Mouse (Mus musculus) granulocyte monocyte progenitor cell, adult 5-6 weeks (primary cell): ENCODE data around the gene Zcchc17. TPM values are rescaled to one million over a fixed set of nuclear protein-coding genes. Genes with fewer than 3 reads are reported as not detected.

Source experiments
- total RNA-seq, 2 experiments: library from RNA; stranded (forward) in 1 of 2; stranded (reverse) in 1 of 2; fragments of 200-712, 200-1000 nt in 1 of 2; fragments of >200 nt in 1 of 2; fragmentation: Nextera tagmentation in 1 of 2; gene quantifications; 2 replicates each; pipeline ENCODE4 v1.2.3; 2014 to 2017

Gene Zcchc17
- total RNA-seq, 2 experiments from 2014 or later, result 45.7 to 150 TPM

Other genes with a start within 250 kb of the Zcchc17 start
- gene Hcrtr1, start 220.6 kb downstream of the Zcchc17 start, total RNA-seq (2014; fragmentation: Nextera tagmentation), result not detected in 2 replicates
- not detected in 2 replicates for gene Hcrtr1, start 220.6 kb downstream of the Zcchc17 start, total RNA-seq (2017)
- gene Tinagl1, start 184.8 kb downstream of the Zcchc17 start, total RNA-seq (2014; fragmentation: Nextera tagmentation), result 1.5 TPM in 1 of 2 replicates, not detected in the other
- 0.82 and 1.1 TPM in 2 replicates for gene Tinagl1, start 184.8 kb downstream of the Zcchc17 start, total RNA-seq (2017)
- not detected in 2 replicates for gene Gm853, start 137.5 kb downstream of the Zcchc17 start, total RNA-seq (2014; fragmentation: Nextera tagmentation)
- gene Gm853, start 137.5 kb downstream of the Zcchc17 start, total RNA-seq (2017), result not detected in 2 replicates
- not detected in 2 replicates for gene Serinc2, start 80.7 kb downstream of the Zcchc17 start, total RNA-seq (2014; fragmentation: Nextera tagmentation)
- gene Serinc2, start 80.7 kb downstream of the Zcchc17 start, total RNA-seq (2017), result not detected in 2 replicates
- gene Fabp3, start 51.3 kb downstream of the Zcchc17 start, total RNA-seq (2014; fragmentation: Nextera tagmentation), result not detected in 2 replicates
- gene Fabp3, start 51.3 kb downstream of the Zcchc17 start, total RNA-seq (2017), result not detected in 2 replicates
- gene Gm10570, start 51.3 kb downstream of the Zcchc17 start, total RNA-seq (2014; fragmentation: Nextera tagmentation), result not detected in 2 replicates
- gene Gm10570, start 51.3 kb downstream of the Zcchc17 start, total RNA-seq (2017), result not detected in 2 replicates
- 73.7 and 97.1 TPM in 2 replicates for gene Snrnp40, start 189 bp upstream of the Zcchc17 start, total RNA-seq (2014; fragmentation: Nextera tagmentation)
- gene Snrnp40, start 189 bp upstream of the Zcchc17 start, total RNA-seq (2017), result 83.4 and 96.8 TPM in 2 replicates
- gene Nkain1, start 214.2 kb upstream of the Zcchc17 start, total RNA-seq (2014; fragmentation: Nextera tagmentation), result not detected in 2 replicates
- not detected in 2 replicates for gene Nkain1, start 214.2 kb upstream of the Zcchc17 start, total RNA-seq (2017)